Mouse (Mus musculus) MEL (cell line): ENCODE results near the gene Lsm8. TPM values are rescaled to one million over a fixed set of nuclear protein-coding genes. Genes with fewer than 3 reads are reported as not detected.
A peak's percentile ranks its signal among the peaks of the same experiment; 100 is the strongest.
"Not testable (repeated sequence)": the region's sequence is repeated elsewhere in the genome, so short reads cannot be mapped to it uniquely, and the experiment has no call there.

Experiments
- DNase-seq: peaks from one replicate; pipeline ENCODE4 v3.0.0; 2011; ENCODE audit warnings: low read depth, low spot score
- H3K27ac ChIP-seq: 2 replicates; pipeline ENCODE4 v1.5.1; 2012; ENCODE audit warnings: low read depth, mild to moderate bottlenecking, control low read depth, low read length, moderate library complexity; ENCODE audit not compliant: control insufficient read depth
- H3K27me3 ChIP-seq, 2 experiments: fragments of 150-350 bp in 1 of 2; sonication (generic) in 1 of 2; 2 replicates each; pipeline ENCODE4 v1.6.1; 2012; ENCODE audit warnings: low read length in 2 of 2, mild to moderate bottlenecking in 2 of 2, improper control_type of control experiment in 1 of 2, moderate library complexity in 1 of 2; ENCODE audit not compliant: insufficient read depth in 2 of 2, control insufficient read depth in 1 of 2
- H3K36me3 ChIP-seq, 2 experiments: 2 replicates each; pipeline ENCODE4 v1.6.1; 2012 to 2014; ENCODE audit warnings: low read length in 2 of 2, improper control_type of control experiment in 1 of 2, inconsistent platforms in 1 of 2, mild to moderate bottlenecking in 1 of 2; ENCODE audit not compliant: insufficient read depth in 2 of 2, control insufficient read depth in 1 of 2
- H3K4me1 ChIP-seq, 2 experiments: fragments of 150-350 bp in 1 of 2; sonication (generic) in 1 of 2; 2 replicates each; pipeline ENCODE4 v1.6.1; 2012; ENCODE audit warnings: low read length in 2 of 2, improper control_type of control experiment in 1 of 2, mild to moderate bottlenecking in 1 of 2; ENCODE audit not compliant: insufficient read depth in 2 of 2, control insufficient read depth in 1 of 2
- H3K4me3 ChIP-seq, 2 experiments: fragments of 150-350 bp in 1 of 2; sonication (generic) in 1 of 2; 2 replicates each; pipeline ENCODE4 v1.5.1; 2012; ENCODE audit warnings: low read depth in 2 of 2, low read length in 2 of 2, mild to moderate bottlenecking in 2 of 2, moderate library complexity in 2 of 2, control low read depth in 1 of 2, improper control_type of control experiment in 1 of 2; ENCODE audit not compliant: control insufficient read depth in 1 of 2, insufficient read depth in 1 of 2
- H3K79me2 ChIP-seq: 2 replicates; pipeline ENCODE4 v1.6.1; 2012; ENCODE audit warnings: mild to moderate bottlenecking, low read length, moderate library complexity; ENCODE audit not compliant: control insufficient read depth, poor library complexity, insufficient read depth
- H3K9ac ChIP-seq: 2 replicates; pipeline ENCODE4 v1.6.1; 2012; ENCODE audit warnings: low read depth, mild to moderate bottlenecking, control low read depth, low read length, moderate library complexity; ENCODE audit not compliant: control insufficient read depth, poor library complexity, severe bottlenecking
- H3K9me3 ChIP-seq: fragments of 150-350 bp; sonication (generic); replicated peaks from 2 replicates; pipeline ENCODE4 v1.6.1; 2012; ENCODE audit warnings: mild to moderate bottlenecking, low read length, improper control_type of control experiment, moderate library complexity; ENCODE audit not compliant: insufficient read depth
- BHLHE40 ChIP-seq: IDR thresholded peaks from 2 replicates; pipeline ENCODE4 v1.6.1; 2012; ENCODE audit warnings: low read depth, mild to moderate bottlenecking, inconsistent platforms, low read length, improper control_type of control experiment, borderline replicate concordance
- EP300 ChIP-seq, 2 experiments: IDR thresholded peaks; 2 replicates each; pipeline ENCODE4 v1.6.1; 2011; ENCODE audit warnings: improper control_type of control experiment in 2 of 2, low read length in 2 of 2, low read depth in 1 of 2, mild to moderate bottlenecking in 1 of 2
- ETS1 ChIP-seq: IDR thresholded peaks from 2 replicates; pipeline ENCODE4 v1.6.1; 2012; ENCODE audit warnings: low read depth, mild to moderate bottlenecking, inconsistent platforms, low read length, improper control_type of control experiment, moderate library complexity
- GATA1 ChIP-seq: IDR thresholded peaks from 2 replicates; pipeline ENCODE4 v1.6.1; 2011; ENCODE audit warnings: low read depth, low read length, improper control_type of control experiment
- JUND ChIP-seq: IDR thresholded peaks from 2 replicates; pipeline ENCODE4 v1.6.1; 2011; ENCODE audit warnings: low read depth, mild to moderate bottlenecking, improper control_type of control experiment, low read length
- MAFK ChIP-seq: IDR thresholded peaks from 2 replicates; pipeline ENCODE4 v1.6.1; 2011; ENCODE audit warnings: low read depth, mild to moderate bottlenecking, low read length, improper control_type of control experiment, borderline replicate concordance
- MXI1 ChIP-seq: IDR thresholded peaks from 2 replicates; pipeline ENCODE4 v1.6.1; 2011; ENCODE audit warnings: mild to moderate bottlenecking, low read depth, low read length, improper control_type of control experiment
- NELFE ChIP-seq: IDR thresholded peaks from 2 replicates; pipeline ENCODE4 v1.6.1; 2011; ENCODE audit warnings: low read depth, low read length, improper control_type of control experiment
- POLR2AphosphoS2 ChIP-seq: IDR thresholded peaks from 2 replicates; pipeline ENCODE4 v1.6.1; 2011; ENCODE audit warnings: low read length, improper control_type of control experiment
- SMC3 ChIP-seq: IDR thresholded peaks from 2 replicates; pipeline ENCODE4 v1.6.1; 2011; ENCODE audit warnings: low read depth, low read length, improper control_type of control experiment
- ZKSCAN1 ChIP-seq: IDR thresholded peaks from 2 replicates; pipeline ENCODE4 v1.6.1; 2012; ENCODE audit warnings: low read depth, mild to moderate bottlenecking, inconsistent platforms, low read length, improper control_type of control experiment, moderate library complexity
- polyA plus RNA-seq, 2 experiments: library from polyadenylated mRNA; stranded (reverse) in 1 of 2; unstranded in 1 of 2; fragments of >175 nt in 1 of 2; fragments of >200 nt in 1 of 2; gene quantifications; 2 replicates each; pipeline versions ENCODE4 v1.2.1 to v1.2.4; 2012; ENCODE audit warnings: low replicate concordance in 2 of 2, low read depth in 1 of 2; ENCODE audit not compliant: insufficient read length in 2 of 2, insufficient read depth in 1 of 2, missing spikeins in 1 of 2
- total RNA-seq: library from RNA; depleted of rRNA; stranded (reverse); fragments of 300-350 nt; gene quantifications from 2 replicates; pipeline ENCODE4 v1.2.3, GENCODE M21; 2012

The Lsm8 gene
- total and polyA plus RNA-seq, 3 experiments: 106 to 111 TPM; not detected in 1

DNA sequence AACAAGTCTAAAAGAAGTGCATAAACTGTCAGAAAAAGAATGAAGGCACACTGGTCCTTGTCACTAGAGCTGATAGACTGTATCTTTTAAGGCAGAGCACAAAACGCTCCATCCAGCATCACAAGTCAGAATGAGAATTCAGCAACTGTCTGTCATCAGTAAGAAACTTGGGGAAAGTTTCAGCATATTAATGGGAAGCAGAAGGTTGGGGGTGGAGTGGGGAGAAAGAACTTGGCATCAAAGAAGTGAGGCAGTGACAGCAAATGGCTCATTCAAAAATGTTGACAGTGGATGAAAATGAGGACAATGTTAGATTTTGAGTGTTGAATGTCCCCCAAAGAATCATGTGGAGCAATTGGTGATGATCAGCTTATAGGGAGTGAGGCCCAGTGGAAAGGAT, 15.4 kb upstream of the Lsm8 start:
- Histone ChIP-seq H3K4me3 (no peak overlapping the region), H3K79me2 (no peaks in the 10 kb centered on the region), H3K27me3 (peaks cover 0 to 2% of the 10 kb centered on the region in 2 experiments; a peak in 3 of 4 replicates), H3K4me1 (no peaks in the 10 kb centered on the region)
- no peak for DNase-seq
- TF ChIP-seq SMC3 (no peak), NELFE (no peak), GATA1 (no peak), EP300 (IDR thresholded peaks at IDR 0.05; ENCODE audit: low read depth in 1 of 2, low read length in 2 of 2) (no peak), ETS1 (no peak), JUND (no peak), MXI1 (no peak), ZKSCAN1 (no peak), POLR2AphosphoS2 (no peak), BHLHE40 (no peak), MAFK (no peak)
- TF ChIP-seq, all 39 proteins: peak for 0
- H3K9me3 ChIP-seq: no peaks in the 10 kb centered on the region
- H3K36me3 ChIP-seq: no peaks in the 10 kb centered on the region
- H3K27ac ChIP-seq: no peak overlapping the region
- H3K9ac ChIP-seq: no peak overlapping the region

DNA sequence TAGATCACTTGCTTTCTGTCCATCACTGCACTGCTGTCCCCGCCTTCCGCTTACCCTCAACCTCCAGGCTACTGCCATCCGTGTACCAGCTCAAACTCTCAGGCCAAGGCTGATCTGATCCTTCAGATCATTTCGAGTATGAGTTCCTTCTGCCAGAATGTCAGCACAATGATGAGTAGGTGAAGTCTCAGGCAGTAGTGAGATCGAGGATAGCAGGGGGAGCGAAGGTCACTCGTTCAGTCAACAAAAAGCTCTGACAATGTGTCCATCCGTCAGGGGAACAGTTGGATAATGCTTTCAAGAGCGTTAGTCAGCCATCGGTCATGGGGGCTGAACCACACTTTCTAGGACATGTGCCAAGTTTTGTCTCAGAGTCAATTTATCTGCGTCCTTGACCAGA, 3.9 kb upstream of the Lsm8 start:
- not testable (repeated sequence) for H3K9me3 ChIP-seq, H3K4me3 ChIP-seq, H3K4me1 ChIP-seq, H3K27ac ChIP-seq, H3K36me3 ChIP-seq, H3K79me2 ChIP-seq, H3K9ac ChIP-seq, DNase-seq, H3K27me3 ChIP-seq

DNA sequence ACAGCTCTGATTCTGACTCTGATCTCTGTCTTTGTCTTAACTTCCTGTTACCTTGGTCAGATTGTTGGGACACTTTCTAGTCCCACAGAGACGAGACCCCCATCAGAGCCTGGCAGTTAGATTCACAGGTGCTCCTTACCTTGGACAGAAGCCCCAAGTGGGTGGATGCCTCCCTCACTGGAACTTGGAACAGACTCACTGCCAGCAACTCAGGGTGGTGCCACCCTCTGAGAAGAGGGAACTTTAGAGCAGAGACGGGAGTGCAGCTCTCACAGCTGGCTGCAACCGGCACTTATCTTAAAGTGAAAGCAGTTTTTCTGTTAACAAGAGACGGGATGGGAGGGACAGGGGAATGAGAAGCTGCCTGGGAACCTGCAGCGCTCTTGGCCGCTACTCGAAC, 2.8 kb upstream of the Lsm8 start:
- Histone ChIP-seq H3K9ac (peak overlapping the region; percentile 36; the same call in 1 of the 2 replicates), H3K4me3 (peak overlapping the region; percentile 21 to 37; a peak in 3 of 4 replicates), H3K27ac (peak overlapping the region; percentile 49), H3K79me2 (peaks cover 12% of the 10 kb centered on the region), H3K36me3 (peaks cover 0 to 13% of the 10 kb centered on the region in 2 experiments; a peak in 2 of 4 replicates)
- not testable (repeated sequence) for H3K9me3 ChIP-seq, H3K27me3 ChIP-seq, DNase-seq, H3K4me1 ChIP-seq
